Mouse (Mus musculus) granulocyte monocyte progenitor cell, adult 5-6 weeks (primary cell): ENCODE data around the gene Ube2h. TPM values are rescaled to one million over a fixed set of nuclear protein-coding genes. Genes with fewer than 3 reads are reported as not detected.

Experiments
- ATAC-seq: replicated peaks from 2 replicates; pipeline ENCODE4 v1.8.0; 2016; ENCODE audit warnings: mild to moderate bottlenecking, moderate TSS enrichment, inconsistent platforms; ENCODE audit not compliant: poor library complexity, severe bottlenecking
- total RNA-seq, 2 experiments: library from RNA; stranded (forward) in 1 of 2; stranded (reverse) in 1 of 2; fragments of 200-712, 200-1000 nt in 1 of 2; fragments of >200 nt in 1 of 2; fragmentation: Nextera tagmentation in 1 of 2; gene quantifications; 2 replicates each; pipeline ENCODE4 v1.2.3; 2014 to 2017

Ube2h gene
- total RNA-seq, 2 experiments from 2014 or later = 4.4 to 6.4 TPM

- ATAC-seq = no peak
Measured at GRCm38 (mm10) chr6:30172441-30172819, 131.9 kb downstream of the Ube2h start.

- ATAC-seq = no peak
Measured at GRCm38 (mm10) chr6:30171967-30172366, 132.4 kb downstream of the Ube2h start.

GRCm38 (mm10) chr6:30171226-30171625 lies 133.1 kb downstream of the Ube2h start:
- no peak for ATAC-seq

GRCm38 (mm10) chr6:30169148-30169547 lies 135.2 kb downstream of the Ube2h start:
- no peak for ATAC-seq

GRCm38 (mm10) chr6:30168275-30168674 lies 136.1 kb downstream of the Ube2h start:
- ATAC-seq = no peak

DNA sequence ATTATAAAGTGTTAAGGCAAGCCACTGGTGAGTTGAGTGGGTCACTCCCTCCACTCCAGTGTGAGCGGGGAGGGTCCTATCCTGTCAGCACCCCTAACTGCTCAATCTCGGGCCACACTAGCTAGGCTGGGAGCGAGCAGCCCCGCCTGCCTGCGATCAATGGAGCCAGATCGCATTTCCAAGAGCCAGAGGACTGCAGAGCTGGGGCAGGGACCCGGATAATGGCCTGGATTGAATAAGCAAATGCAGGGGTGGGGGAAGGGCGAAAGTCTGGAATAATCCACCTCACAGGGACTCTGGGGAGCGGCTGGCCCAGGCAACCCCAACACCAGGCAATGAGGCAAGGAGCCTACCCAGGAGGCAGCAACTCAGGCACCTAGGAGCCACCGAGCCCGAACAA lies 137.1 kb downstream of the Ube2h start:
- ATAC-seq = no peak

DNA sequence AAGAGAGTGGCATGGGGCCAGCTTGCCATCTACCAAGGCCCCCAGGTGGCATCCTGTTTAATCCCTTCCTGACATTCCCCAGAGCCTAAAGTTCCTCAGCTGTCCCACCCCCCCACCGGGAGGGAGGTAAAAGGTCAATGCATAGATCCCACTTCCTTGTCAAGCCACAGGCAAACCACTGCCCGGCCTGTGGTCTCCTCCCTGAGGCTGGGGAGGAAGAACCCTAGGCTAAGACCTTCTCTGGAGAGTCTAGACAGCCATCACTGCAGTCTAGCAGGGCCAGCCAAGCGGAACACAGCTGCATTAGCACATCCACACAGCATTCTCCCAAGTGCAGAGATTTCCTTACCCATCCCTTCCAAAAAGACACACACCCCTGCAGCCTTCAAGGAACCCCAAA lies 138.0 kb downstream of the Ube2h start:
- no peak; the same call in 1 of the 2 replicates for ATAC-seq

DNA sequence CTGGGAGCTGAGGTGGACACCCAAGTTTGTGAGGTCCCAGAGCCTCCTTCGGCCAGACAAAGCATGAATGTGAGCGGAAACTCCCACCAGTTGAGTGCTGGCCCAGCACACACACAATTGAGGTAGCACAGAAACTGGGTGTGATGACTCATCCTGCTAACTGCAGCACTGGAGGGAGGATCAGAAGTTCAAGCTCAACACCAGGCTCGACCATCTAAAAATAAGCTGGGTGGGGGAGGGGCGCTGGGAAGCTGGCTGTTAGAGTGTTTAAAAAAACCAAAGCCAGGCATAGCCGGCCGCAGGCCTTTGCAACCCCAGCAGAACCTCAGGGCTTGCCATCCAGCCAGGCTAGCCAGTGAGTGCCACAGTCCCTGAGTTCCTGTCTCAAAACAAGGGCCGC lies 142.2 kb downstream of the Ube2h start:
- ATAC-seq = no peak

DNA sequence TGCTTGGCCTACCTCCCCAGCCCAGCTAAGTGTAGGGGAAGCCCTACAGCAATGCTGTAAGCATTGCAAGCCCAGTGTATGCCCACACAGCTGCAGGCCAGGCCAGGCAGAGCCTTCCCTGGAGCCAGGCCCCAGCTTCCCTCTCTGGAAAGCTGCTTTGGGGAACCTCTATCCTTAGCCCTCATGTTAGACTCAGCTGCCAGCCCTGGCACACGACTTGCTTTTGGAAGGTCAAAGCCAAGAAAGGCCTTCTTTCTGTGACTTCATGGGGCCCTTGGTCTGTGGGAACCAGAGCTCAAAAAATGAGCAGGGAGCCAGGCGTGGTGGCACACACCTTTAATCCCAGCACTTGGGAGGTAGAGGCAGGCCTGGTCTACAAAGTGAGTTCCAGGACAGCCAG lies 142.7 kb downstream of the Ube2h start:
- ATAC-seq = no peak

Other genes with a start within 250 kb of the Ube2h start
- gene Zc3hc1, start 86.5 kb upstream of the Ube2h start, total RNA-seq (2014; fragmentation: Nextera tagmentation) = 36.6 and 37.9 TPM in 2 replicates
- gene Zc3hc1, start 86.5 kb upstream of the Ube2h start, total RNA-seq (2017) = 40.6 and 45.1 TPM in 2 replicates
- 30.9 and 31.9 TPM in 2 replicates for gene Klhdc10, start 97.3 kb upstream of the Ube2h start, total RNA-seq (2014; fragmentation: Nextera tagmentation)
- 52.7 and 57.6 TPM in 2 replicates for gene Klhdc10, start 97.3 kb upstream of the Ube2h start, total RNA-seq (2017)
- 45.0 and 65.8 TPM in 2 replicates for gene Tmem209, start 205.2 kb upstream of the Ube2h start, total RNA-seq (2014; fragmentation: Nextera tagmentation)
- 34.0 and 38.2 TPM in 2 replicates for gene Tmem209, start 205.2 kb upstream of the Ube2h start, total RNA-seq (2017)
- gene Ssmem1, start 205.3 kb upstream of the Ube2h start, total RNA-seq (2014; fragmentation: Nextera tagmentation) = not detected in 2 replicates
- 0.21 TPM in 1 of 2 replicates, not detected in the other for gene Ssmem1, start 205.3 kb upstream of the Ube2h start, total RNA-seq (2017)
- gene Cpa2, start 237.0 kb upstream of the Ube2h start, total RNA-seq (2014; fragmentation: Nextera tagmentation) = not detected in 2 replicates
- gene Cpa2, start 237.0 kb upstream of the Ube2h start, total RNA-seq (2017) = 0.30 and 1.1 TPM in 2 replicates